Mouse (Mus musculus) granulocyte monocyte progenitor cell, adult 5-6 weeks (primary cell): Measurements from ENCODE around the gene Ugt1a7c. TPM values are rescaled to one million over a fixed set of nuclear protein-coding genes. Genes with fewer than 3 reads are reported as not detected.

Experiments
- total RNA-seq, 2 experiments: library from RNA; stranded (forward) in 1 of 2; stranded (reverse) in 1 of 2; fragments of 200-712, 200-1000 nt in 1 of 2; fragments of >200 nt in 1 of 2; fragmentation: Nextera tagmentation in 1 of 2; gene quantifications; 2 replicates each; pipeline ENCODE4 v1.2.3; 2014 to 2017

The Ugt1a7c gene
- total RNA-seq, 2 experiments from 2014 or later, result 25.2 to 49.7 TPM

Other genes starting within 250 kb of the Ugt1a7c start
- gene Dgkd, start 241.8 kb upstream of the Ugt1a7c start, total RNA-seq (2014; fragmentation: Nextera tagmentation), result 71.4 and 92.2 TPM in 2 replicates
- 44.7 and 53.7 TPM in 2 replicates for gene Dgkd, start 241.8 kb upstream of the Ugt1a7c start, total RNA-seq (2017)
- gene Usp40, start 86.5 kb upstream of the Ugt1a7c start, total RNA-seq (2014; fragmentation: Nextera tagmentation), result 13.9 and 27.2 TPM in 2 replicates
- gene Usp40, start 86.5 kb upstream of the Ugt1a7c start, total RNA-seq (2017), result 10.6 and 10.7 TPM in 2 replicates
- gene Ugt1a10, start 39.7 kb upstream of the Ugt1a7c start, total RNA-seq (2014; fragmentation: Nextera tagmentation), result not detected in 2 replicates
- gene Ugt1a10, start 39.7 kb upstream of the Ugt1a7c start, total RNA-seq (2017), result not detected in 2 replicates
- gene Ugt1a9, start 24.3 kb upstream of the Ugt1a7c start, total RNA-seq (2014; fragmentation: Nextera tagmentation), result not detected in 2 replicates
- gene Ugt1a9, start 24.3 kb upstream of the Ugt1a7c start, total RNA-seq (2017), result not detected in 2 replicates
- gene Ugt1a8, start 7.2 kb upstream of the Ugt1a7c start, total RNA-seq (2014; fragmentation: Nextera tagmentation), result not detected in 2 replicates
- not detected in 2 replicates for gene Ugt1a8, start 7.2 kb upstream of the Ugt1a7c start, total RNA-seq (2017)
- gene Ugt1a6b, start 8.2 kb downstream of the Ugt1a7c start, total RNA-seq (2014; fragmentation: Nextera tagmentation), result 0.88 and 1.3 TPM in 2 replicates
- gene Ugt1a6b, start 8.2 kb downstream of the Ugt1a7c start, total RNA-seq (2017), result 1.5 and 1.6 TPM in 2 replicates
- 9.2 TPM in 2 replicates for gene Ugt1a6a, start 39.7 kb downstream of the Ugt1a7c start, total RNA-seq (2014; fragmentation: Nextera tagmentation)
- 2.3 and 2.6 TPM in 2 replicates for gene Ugt1a6a, start 39.7 kb downstream of the Ugt1a7c start, total RNA-seq (2017)
- 1.4 and 7.4 TPM in 2 replicates for gene Ugt1a5, start 71.0 kb downstream of the Ugt1a7c start, total RNA-seq (2014; fragmentation: Nextera tagmentation)
- gene Ugt1a5, start 71.0 kb downstream of the Ugt1a7c start, total RNA-seq (2017), result 0.98 and 0.99 TPM in 2 replicates
- 1.2 and 2.5 TPM in 2 replicates for gene Ugt1a2, start 105.5 kb downstream of the Ugt1a7c start, total RNA-seq (2014; fragmentation: Nextera tagmentation)
- not detected in 2 replicates for gene Ugt1a2, start 105.5 kb downstream of the Ugt1a7c start, total RNA-seq (2017)
- not detected in 2 replicates for gene Dnajb3, start 110.7 kb downstream of the Ugt1a7c start, total RNA-seq (2014; fragmentation: Nextera tagmentation)
- gene Dnajb3, start 110.7 kb downstream of the Ugt1a7c start, total RNA-seq (2017), result 1.1 TPM in 1 of 2 replicates, not detected in the other
- 0.83 and 1.2 TPM in 2 replicates for gene Ugt1a1, start 116.9 kb downstream of the Ugt1a7c start, total RNA-seq (2014; fragmentation: Nextera tagmentation)
- gene Ugt1a1, start 116.9 kb downstream of the Ugt1a7c start, total RNA-seq (2017), result 0.72 TPM in 1 of 2 replicates, not detected in the other
- gene Mroh2a, start 131.9 kb downstream of the Ugt1a7c start, total RNA-seq (2014; fragmentation: Nextera tagmentation), result 0.34 TPM in 1 of 2 replicates, not detected in the other
- 0.10 and 0.13 TPM in 2 replicates for gene Mroh2a, start 131.9 kb downstream of the Ugt1a7c start, total RNA-seq (2017)
- gene Hjurp, start 182.6 kb downstream of the Ugt1a7c start, total RNA-seq (2014; fragmentation: Nextera tagmentation), result 116 and 136 TPM in 2 replicates
- gene Hjurp, start 182.6 kb downstream of the Ugt1a7c start, total RNA-seq (2017), result 142 and 147 TPM in 2 replicates
- gene Trpm8, start 182.6 kb downstream of the Ugt1a7c start, total RNA-seq (2014; fragmentation: Nextera tagmentation), result not detected in 2 replicates
- gene Trpm8, start 182.6 kb downstream of the Ugt1a7c start, total RNA-seq (2017), result not detected in 2 replicates